Mouse (Mus musculus) brain, embryonic 14.5 days (tissue): ENCODE data around the gene Cx3cl1.

Experiments
- CTCF ChIP-seq: fragments of 200-500 bp; IDR thresholded peaks from 2 replicates; pipeline ENCODE4 v1.5.1; 2012; ENCODE audit warnings: inconsistent platforms, mild to moderate bottlenecking, moderate library complexity, borderline replicate concordance; ENCODE audit not compliant: insufficient read depth, insufficient read length; ENCODE audit errors: extremely low read depth
- POLR2A ChIP-seq: fragments of 200-500 bp; IDR thresholded peaks from 2 replicates; pipeline ENCODE4 v1.6.1; 2012; ENCODE audit warnings: mild to moderate bottlenecking, inconsistent platforms, borderline replicate concordance; ENCODE audit not compliant: poor library complexity, insufficient read depth, insufficient read length, severe bottlenecking; ENCODE audit errors: extremely low read depth

DNA sequence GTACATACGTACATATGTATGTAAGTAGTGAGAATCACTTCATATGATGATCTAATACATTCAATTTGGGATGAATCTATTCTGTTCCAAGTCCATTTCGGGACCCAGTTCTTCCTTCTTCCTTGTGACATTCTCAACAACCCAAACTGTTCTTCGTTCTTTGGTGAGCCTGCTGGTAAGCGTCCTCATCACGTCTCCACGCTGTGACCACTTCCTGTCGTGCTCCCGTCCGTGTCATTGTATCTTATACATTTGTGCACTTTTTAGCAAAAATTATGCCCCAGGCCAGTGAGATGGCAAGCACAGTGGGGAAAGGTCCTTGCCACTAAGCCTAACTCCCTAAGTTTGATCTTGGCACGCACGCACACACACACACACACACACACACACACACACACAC lies 46.1 kb downstream of the Cx3cl1 start:
- TF ChIP-seq CTCF, result no peak
- TF ChIP-seq POLR2A, result no peak
